Mouse (Mus musculus): ENCODE measurements at regions not wholly inside any gene's neighbourhood (a gene's known extent, or its start where the extent isn't known, plus 50 kb on each side); places are given as distances from the start of the nearest gene placed in this dataset.
A peak's percentile ranks its signal among the peaks of the same experiment; 100 is the strongest.

- 77% methylated on average over 4 of the region's 4 CpGs for WGBS
These were observed 130.6 kb downstream of the Cand1 start for GRCm38 (mm10) chr10:119109207-119109606.

GRCm38 (mm10) chr10:119107728-119108127 lies 132.1 kb downstream of the Cand1 start:
- no peak overlapping the region for H3K9ac ChIP-seq (replicated peaks; ENCODE audit: low read length, poor library complexity, severe bottlenecking)
- no peak for TF ChIP-seq CTCF (IDR thresholded peaks at IDR 0.05)
- no peaks in the 10 kb centered on the region for H3K9me3 ChIP-seq (ENCODE audit: low read length)
- 60% methylated on average over 6 of the region's 6 CpGs for WGBS
- ATAC-seq (ENCODE audit: low FRiP score) (no peak), DNase-seq (ENCODE audit: low spot score) (no peak)
- no peak overlapping the region for H3K4me2 ChIP-seq (ENCODE audit: low read depth, low read length, poor library complexity, severe bottlenecking)
- no peak overlapping the region for H3K27ac ChIP-seq (ENCODE audit: low read depth, low read length)
- H3K36me3 ChIP-seq (ENCODE audit: insufficient read depth, low read length): no peaks in the 10 kb centered on the region
- peaks cover 3% of the 10 kb centered on the region; the same call in 1 of the 2 replicates for H3K4me1 ChIP-seq (ENCODE audit: insufficient read depth, low read length)
- no peaks in the 10 kb centered on the region for H3K27me3 ChIP-seq (ENCODE audit: insufficient read depth, low read length)
- no peak overlapping the region for H3K4me3 ChIP-seq (ENCODE audit: low read depth, low read length)

More at GRCm38 (mm10) chr10:119109207-119109606, 130.6 kb downstream of the Cand1 start:
- Histone ChIP-seq H3K4me1 (ENCODE audit: insufficient read depth, low read length) (peaks cover 3% of the 10 kb centered on the region; the same call in 1 of the 2 replicates), H3K27ac (ENCODE audit: low read depth, low read length) (no peak overlapping the region), H3K9me3 (ENCODE audit: low read length) (no peaks in the 10 kb centered on the region), H3K36me3 (ENCODE audit: insufficient read depth, low read length) (no peaks in the 10 kb centered on the region), H3K27me3 (ENCODE audit: insufficient read depth, low read length) (no peaks in the 10 kb centered on the region), H3K9ac (replicated peaks; ENCODE audit: low read length, poor library complexity, severe bottlenecking) (no peak overlapping the region), H3K4me3 (ENCODE audit: low read depth, low read length) (no peak overlapping the region), H3K4me2 (ENCODE audit: low read depth, low read length, poor library complexity, severe bottlenecking) (no peak overlapping the region)
- no peak for DNase-seq (ENCODE audit: low spot score)
- no peak for TF ChIP-seq CTCF (IDR thresholded peaks at IDR 0.05)
- no peak for ATAC-seq (ENCODE audit: low FRiP score)

- no peaks in the 10 kb centered on the region for H3K36me3 ChIP-seq (ENCODE audit: insufficient read depth, low read length)
- WGBS: 91% methylated on average over 3 of the region's 3 CpGs
These were observed 133.8 kb downstream of the Cand1 start for GRCm38 (mm10) chr10:119106105-119106504.

GRCm38 (mm10) chr10:119105279-119105881 lies 134.5 kb downstream of the Cand1 start:
- H3K27me3 ChIP-seq (ENCODE audit: insufficient read depth, low read length): no peaks in the 10 kb centered on the region
- no peak overlapping the region for H3K4me2 ChIP-seq (ENCODE audit: low read depth, low read length, poor library complexity, severe bottlenecking)
- 64% methylated on average over 7 of the region's 7 CpGs for WGBS
- ATAC-seq (ENCODE audit: low FRiP score) (no peak), DNase-seq (ENCODE audit: low spot score) (no peak)
- H3K9ac ChIP-seq (replicated peaks; ENCODE audit: low read length, poor library complexity, severe bottlenecking): no peak overlapping the region
- H3K36me3 ChIP-seq (ENCODE audit: insufficient read depth, low read length): no peaks in the 10 kb centered on the region
- no peak overlapping the region for H3K4me3 ChIP-seq (ENCODE audit: low read depth, low read length)
- H3K27ac ChIP-seq (ENCODE audit: low read depth, low read length): no peak overlapping the region
- no peak for TF ChIP-seq CTCF (IDR thresholded peaks at IDR 0.05)
- no peaks in the 10 kb centered on the region for H3K9me3 ChIP-seq (ENCODE audit: low read length)
- H3K4me1 ChIP-seq (ENCODE audit: insufficient read depth, low read length): no peaks in the 10 kb centered on the region

More at GRCm38 (mm10) chr10:119106105-119106504, 133.8 kb downstream of the Cand1 start:
- no peak for DNase-seq (ENCODE audit: low spot score)
- no peak overlapping the region for H3K27ac ChIP-seq (ENCODE audit: low read depth, low read length)
- H3K9me3 ChIP-seq (ENCODE audit: low read length): no peaks in the 10 kb centered on the region
- no peak overlapping the region for H3K4me2 ChIP-seq (ENCODE audit: low read depth, low read length, poor library complexity, severe bottlenecking)
- no peaks in the 10 kb centered on the region for H3K27me3 ChIP-seq (ENCODE audit: insufficient read depth, low read length)
- TF ChIP-seq CTCF (IDR thresholded peaks at IDR 0.05): no peak
- H3K4me3 ChIP-seq (ENCODE audit: low read depth, low read length): no peak overlapping the region
- H3K4me1 ChIP-seq (ENCODE audit: insufficient read depth, low read length): peaks cover 3% of the 10 kb centered on the region; the same call in 1 of the 2 replicates
- H3K9ac ChIP-seq (replicated peaks; ENCODE audit: low read length, poor library complexity, severe bottlenecking): no peak overlapping the region
- no peak for ATAC-seq (ENCODE audit: low FRiP score)

- Histone ChIP-seq H3K4me2 (ENCODE audit: low read depth, low read length, poor library complexity, severe bottlenecking) (no peak overlapping the region), H3K36me3 (ENCODE audit: insufficient read depth, low read length) (no peaks in the 10 kb centered on the region), H3K27ac (ENCODE audit: low read depth, low read length) (no peak overlapping the region), H3K4me1 (ENCODE audit: insufficient read depth, low read length) (no peaks in the 10 kb centered on the region), H3K9me3 (ENCODE audit: low read length) (no peaks in the 10 kb centered on the region), H3K4me3 (ENCODE audit: low read depth, low read length) (no peak overlapping the region), H3K9ac (replicated peaks; ENCODE audit: low read length, poor library complexity, severe bottlenecking) (no peak overlapping the region), H3K27me3 (ENCODE audit: insufficient read depth, low read length) (no peaks in the 10 kb centered on the region)
- DNase-seq (ENCODE audit: low spot score) (peak; percentile 74), ATAC-seq (ENCODE audit: low FRiP score) (no peak)
- peak; percentile 67 for TF ChIP-seq CTCF (IDR thresholded peaks at IDR 0.05)
- WGBS: 18% methylated on average over 7 of the region's 7 CpGs
These were observed 139.3 kb downstream of the Cand1 start for GRCm38 (mm10) chr10:119100511-119100910.

GRCm38 (mm10) chr10:119099092-119099792 lies 140.6 kb downstream of the Cand1 start:
- H3K4me3 ChIP-seq (ENCODE audit: low read depth, low read length): no peak overlapping the region
- H3K9me3 ChIP-seq (ENCODE audit: low read length): no peaks in the 10 kb centered on the region
- no peak overlapping the region for H3K27ac ChIP-seq (ENCODE audit: low read depth, low read length)
- peak; percentile 10 for DNase-seq (ENCODE audit: low spot score)
- no peak overlapping the region for H3K9ac ChIP-seq (replicated peaks; ENCODE audit: low read length, poor library complexity, severe bottlenecking)
- WGBS: 52% methylated on average over 10 of the region's 10 CpGs
- no peak overlapping the region for H3K4me2 ChIP-seq (ENCODE audit: low read depth, low read length, poor library complexity, severe bottlenecking)
- ATAC-seq (ENCODE audit: low FRiP score): no peak
- H3K36me3 ChIP-seq (ENCODE audit: insufficient read depth, low read length): no peaks in the 10 kb centered on the region
- no peaks in the 10 kb centered on the region for H3K27me3 ChIP-seq (ENCODE audit: insufficient read depth, low read length)
- TF ChIP-seq CTCF (IDR thresholded peaks at IDR 0.05): no peak
- no peaks in the 10 kb centered on the region for H3K4me1 ChIP-seq (ENCODE audit: insufficient read depth, low read length)
